Mouse (Mus musculus) midbrain, embryonic 11.5 days (tissue): ENCODE measurements around the gene Anapc4. TPM values are rescaled to one million over a fixed set of nuclear protein-coding genes. Genes with fewer than 3 reads are reported as not detected.
A peak's percentile ranks its signal among the peaks of the same experiment; 100 is the strongest.

Experiments used
- ATAC-seq: fragments of 200-750 bp; cut with Nextera tagmentation; 2 replicates; pipeline ENCODE4 v1.8.0; 2017; ENCODE audit warnings: moderate TSS enrichment, moderate library complexity; ENCODE audit not compliant: low FRiP score
- DNase-seq: peaks from one replicate; pipeline ENCODE4 v3.0.0; 2015; ENCODE audit warnings: low spot score; ENCODE audit errors: missing footprints
- H3K27ac ChIP-seq: fragments of 300-500 bp; sonication (generic); 2 replicates; pipeline ENCODE4 v1.5.1; 2014; ENCODE audit warnings: low read depth, low read length
- H3K27me3 ChIP-seq: fragments of 300-500 bp; sonication (generic); 2 replicates; pipeline ENCODE4 v1.6.1; 2014; ENCODE audit warnings: mild to moderate bottlenecking, low read length, moderate library complexity, mixed read lengths; ENCODE audit not compliant: control insufficient read depth, insufficient read depth
- H3K36me3 ChIP-seq: fragments of 300-500 bp; sonication (generic); 2 replicates; pipeline ENCODE4 v1.6.1; 2014; ENCODE audit warnings: mild to moderate bottlenecking, low read length, moderate library complexity, mixed read lengths; ENCODE audit not compliant: control insufficient read depth, insufficient read depth
- H3K4me1 ChIP-seq: fragments of 300-500 bp; sonication (generic); 2 replicates; pipeline ENCODE4 v1.6.1; 2014; ENCODE audit warnings: low read length; ENCODE audit not compliant: control insufficient read depth, insufficient read depth
- H3K4me2 ChIP-seq: fragments of 300-500 bp; sonication (generic); 2 replicates; pipeline ENCODE4 v1.6.1; 2014; ENCODE audit warnings: mild to moderate bottlenecking, moderate library complexity
- H3K4me3 ChIP-seq: fragments of 300-500 bp; sonication (generic); 2 replicates; pipeline ENCODE4 v1.5.1; 2014; ENCODE audit warnings: low read depth, low read length
- H3K9ac ChIP-seq: fragments of 300-500 bp; sonication (generic); 2 replicates; pipeline ENCODE4 v1.6.1; 2014; ENCODE audit warnings: low read length
- H3K9me3 ChIP-seq: fragments of 300-500 bp; sonication (generic); 2 replicates; pipeline ENCODE4 v1.6.1; 2016; ENCODE audit warnings: low read length; ENCODE audit not compliant: control insufficient read depth
- WGBS: fragments of 180-500 bp; shearing (Covaris S2); extraction: QIAGEN DNeasy Blood & Tissue Kit; methylation state at CpG from one replicate; pipeline ENCODE4 v1.1.7; 2014; 5-methylcytosine and 5-hydroxymethylcytosine counted together
- polyA plus RNA-seq: library from polyadenylated mRNA; unstranded; fragments of >200 nt; fragmentation: Nextera tagmentation; extraction: Ambion mirVana; gene quantifications from 2 replicates; pipeline ENCODE4 v1.2.1, GENCODE M21; 2014

Gene Anapc4
- 133 and 141 TPM in 2 replicates for polyA plus RNA-seq

DNA sequence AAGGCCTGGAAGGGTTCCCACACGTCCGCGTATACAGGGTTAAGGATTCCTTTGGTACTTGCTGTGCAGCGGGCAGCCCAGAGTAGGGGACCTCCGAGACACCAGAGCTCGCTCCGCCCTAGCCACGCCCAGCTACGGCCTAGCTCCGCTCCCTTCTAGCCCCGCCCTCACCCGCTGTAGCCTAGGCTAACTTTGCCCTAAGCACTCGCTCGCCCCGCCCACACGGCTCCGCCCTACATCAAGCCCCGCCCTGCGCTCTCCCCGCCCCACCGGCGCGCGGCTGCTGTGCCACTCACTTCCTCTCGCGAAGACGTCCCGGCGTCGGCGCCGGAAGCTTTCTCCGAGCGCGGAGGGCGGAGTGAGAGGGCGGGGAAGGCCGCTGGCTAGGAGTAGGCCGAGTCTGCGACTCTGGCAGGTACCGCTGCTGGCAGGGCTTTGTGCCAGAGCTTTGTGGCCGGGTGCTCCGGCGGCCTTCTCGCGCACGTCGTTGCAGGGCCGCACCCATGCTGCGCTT is at the start of gene Anapc4:
Gene Anapc4 (plus strand): TSS at position 252 of the 514 bp plus-strand sequence.
- peak within 1 kb of the TSS; percentile 86 for H3K4me2 ChIP-seq
- ATAC-seq (peak; percentile 100), DNase-seq (peak; percentile 100)
- H3K9me3 ChIP-seq = no peaks in the 10 kb centered on the region
- no peaks in the 10 kb centered on the region for H3K27me3 ChIP-seq
- H3K9ac ChIP-seq = peak within 1 kb of the TSS; percentile 93
- H3K36me3 ChIP-seq = no peaks in the 10 kb centered on the region; the same call in 1 of the 2 replicates
- H3K4me1 ChIP-seq = peaks cover 4% of the 10 kb centered on the region; the same call in 1 of the 2 replicates
- peak within 1 kb of the TSS; percentile 76 for H3K4me3 ChIP-seq
- WGBS = under 1% methylated on average over 48 of the region's 50 CpGs
- peak within 1 kb of the TSS; percentile 68 for H3K27ac ChIP-seq

DNA sequence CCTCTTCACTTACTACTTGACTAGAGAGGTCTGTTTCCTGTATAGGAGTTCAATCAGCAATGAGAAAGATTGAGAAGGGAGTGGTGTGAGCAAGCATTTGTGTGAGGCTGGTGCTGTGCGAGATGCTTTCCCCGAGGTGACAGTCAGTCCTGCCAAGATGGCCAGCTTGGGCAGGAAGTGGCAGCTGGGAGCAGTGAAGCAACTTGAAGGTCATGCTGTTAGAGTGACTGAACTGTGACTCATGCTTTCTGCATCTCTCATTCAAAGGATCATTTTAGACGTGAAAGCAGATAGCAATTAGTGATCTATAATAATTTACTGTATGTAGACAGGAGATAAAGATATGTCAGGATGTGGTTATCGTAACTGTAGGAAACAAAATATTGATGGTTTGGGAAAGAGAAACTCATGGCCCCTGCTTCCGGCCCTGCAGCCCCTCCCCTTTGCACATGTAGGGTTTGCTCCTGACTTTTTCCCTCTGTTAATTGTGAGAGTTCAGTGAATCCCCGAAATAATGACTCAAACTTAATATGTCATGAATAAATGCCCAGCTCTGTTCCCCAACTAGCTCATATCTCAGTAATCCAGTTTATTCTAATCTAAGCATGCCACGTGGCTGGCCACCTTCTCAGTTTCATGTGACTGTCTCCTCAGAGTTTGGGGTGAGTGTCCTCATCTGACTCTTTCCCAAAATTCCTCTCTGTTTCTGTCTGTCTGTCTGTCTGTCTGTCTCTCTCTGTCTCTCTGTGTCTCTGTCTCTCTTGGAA is 47.1 kb upstream of the Anapc4 start:
- DNase-seq (no peak), ATAC-seq (no peak)
- no peaks in the 10 kb centered on the region for H3K36me3 ChIP-seq
- no peak overlapping the region for H3K4me2 ChIP-seq
- no peak overlapping the region for H3K9ac ChIP-seq
- H3K4me1 ChIP-seq = no peaks in the 10 kb centered on the region
- no peaks in the 10 kb centered on the region for H3K9me3 ChIP-seq
- no peak overlapping the region for H3K27ac ChIP-seq
- H3K27me3 ChIP-seq = no peaks in the 10 kb centered on the region
- 90% methylated on average over 7 of the region's 7 CpGs for WGBS
- no peak overlapping the region for H3K4me3 ChIP-seq

DNA sequence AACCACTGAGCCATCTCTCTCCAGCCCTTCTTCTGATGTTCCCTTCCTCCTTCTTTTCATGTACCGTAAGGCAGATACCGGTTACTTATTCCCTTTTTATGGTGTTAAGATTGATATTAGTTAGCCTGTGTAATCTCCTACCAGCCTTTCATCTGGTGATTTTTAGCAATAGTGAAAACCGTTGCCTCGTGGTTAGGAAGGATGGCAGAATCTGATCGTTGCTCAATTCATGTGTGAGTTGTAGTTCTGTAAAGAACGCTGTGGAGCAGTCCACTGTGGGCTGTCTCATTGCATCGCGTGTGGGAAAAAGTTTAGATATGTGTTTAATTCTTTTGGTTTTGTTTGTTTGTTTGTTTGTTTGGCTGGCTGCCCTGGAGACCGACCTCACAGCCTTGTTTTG is 40.6 kb upstream of the Anapc4 start:
- no peak overlapping the region for H3K4me2 ChIP-seq
- H3K4me3 ChIP-seq = no peak overlapping the region
- no peak for ATAC-seq
- H3K9ac ChIP-seq = no peak overlapping the region
- WGBS = 95% methylated on average over 9 of the region's 9 CpGs
- no peaks in the 10 kb centered on the region for H3K27me3 ChIP-seq
- H3K4me1 ChIP-seq = no peaks in the 10 kb centered on the region
- no peak overlapping the region for H3K27ac ChIP-seq
- no peak for DNase-seq
- no peaks in the 10 kb centered on the region for H3K9me3 ChIP-seq
- H3K36me3 ChIP-seq = no peaks in the 10 kb centered on the region; the same call in 1 of the 2 replicates

DNA sequence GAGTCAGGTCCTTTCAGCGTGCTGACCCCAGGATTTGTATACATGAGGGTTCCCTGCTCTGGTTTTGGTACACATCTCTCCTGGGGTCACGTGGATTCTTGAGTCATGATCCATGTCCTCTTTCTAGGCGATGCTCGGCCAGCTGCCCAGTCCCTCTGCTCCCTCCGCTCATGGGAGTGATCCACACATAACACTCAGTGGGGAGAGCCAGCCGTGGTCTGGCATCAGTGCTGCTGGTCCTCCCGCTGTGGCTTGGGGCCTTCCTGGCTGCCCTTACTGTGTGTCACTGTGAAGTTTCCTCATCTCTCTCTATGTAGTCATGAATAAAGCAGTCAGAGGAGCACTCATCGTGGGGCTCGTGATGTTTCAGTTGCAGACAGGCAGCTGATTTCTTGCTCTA is 39.7 kb upstream of the Anapc4 start:
- no peak for ATAC-seq

DNA sequence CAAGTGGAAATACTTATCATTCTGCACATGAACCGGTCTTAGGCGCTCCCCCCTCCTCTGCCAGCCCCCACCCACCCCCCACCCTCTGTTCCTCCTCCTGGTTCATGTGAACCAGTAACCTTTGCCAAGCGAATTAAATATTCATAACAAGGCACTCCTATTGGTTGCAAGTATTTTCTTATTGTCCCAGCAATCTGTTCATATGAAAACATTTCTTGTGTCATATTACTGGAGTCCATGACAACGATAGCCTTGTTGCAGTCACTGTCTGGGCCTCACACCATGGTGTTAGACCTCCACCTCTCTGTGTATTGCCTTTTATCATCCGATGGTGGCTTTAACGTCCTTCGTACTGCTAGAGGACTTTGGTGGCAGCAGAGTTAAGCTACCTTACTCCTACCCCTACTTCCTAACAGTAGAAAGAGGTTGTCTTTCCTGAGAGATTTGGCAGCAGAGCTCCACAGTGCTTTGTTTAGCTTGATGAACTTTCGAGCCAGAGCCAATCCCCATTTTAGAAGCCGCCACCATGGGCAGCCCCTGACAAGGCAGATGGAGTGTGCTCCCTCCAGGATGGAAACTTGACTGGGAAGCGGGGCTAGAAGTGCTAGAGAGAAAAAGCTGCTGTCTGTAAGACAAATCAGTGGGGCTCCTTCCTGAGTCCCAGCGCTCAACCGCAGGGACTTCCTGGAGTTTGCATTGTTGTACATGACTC is 34.4 kb upstream of the Anapc4 start:
- no peak overlapping the region for H3K27ac ChIP-seq
- no peak for DNase-seq
- H3K9ac ChIP-seq = no peak overlapping the region
- ATAC-seq = no peak
- H3K36me3 ChIP-seq = no peaks in the 10 kb centered on the region; the same call in 1 of the 2 replicates
- no peak overlapping the region for H3K4me2 ChIP-seq
- no peaks in the 10 kb centered on the region for H3K4me1 ChIP-seq
- no peaks in the 10 kb centered on the region for H3K9me3 ChIP-seq
- WGBS = 92% methylated on average over 12 of the region's 12 CpGs
- H3K27me3 ChIP-seq = no peaks in the 10 kb centered on the region
- no peak overlapping the region for H3K4me3 ChIP-seq

More for the DNA sequence above, 39.7 kb upstream of the Anapc4 start:
- H3K9me3 ChIP-seq = no peaks in the 10 kb centered on the region
- H3K36me3 ChIP-seq = no peaks in the 10 kb centered on the region; the same call in 1 of the 2 replicates
- DNase-seq = no peak
- no peak overlapping the region for H3K27ac ChIP-seq
- whole genome bisulfite sequencing = 91% methylated on average over 9 of the region's 9 CpGs
- no peak overlapping the region for H3K4me3 ChIP-seq
- no peaks in the 10 kb centered on the region for H3K4me1 ChIP-seq
- H3K4me2 ChIP-seq = no peak overlapping the region
- H3K9ac ChIP-seq = no peak overlapping the region
- no peaks in the 10 kb centered on the region for H3K27me3 ChIP-seq

DNA sequence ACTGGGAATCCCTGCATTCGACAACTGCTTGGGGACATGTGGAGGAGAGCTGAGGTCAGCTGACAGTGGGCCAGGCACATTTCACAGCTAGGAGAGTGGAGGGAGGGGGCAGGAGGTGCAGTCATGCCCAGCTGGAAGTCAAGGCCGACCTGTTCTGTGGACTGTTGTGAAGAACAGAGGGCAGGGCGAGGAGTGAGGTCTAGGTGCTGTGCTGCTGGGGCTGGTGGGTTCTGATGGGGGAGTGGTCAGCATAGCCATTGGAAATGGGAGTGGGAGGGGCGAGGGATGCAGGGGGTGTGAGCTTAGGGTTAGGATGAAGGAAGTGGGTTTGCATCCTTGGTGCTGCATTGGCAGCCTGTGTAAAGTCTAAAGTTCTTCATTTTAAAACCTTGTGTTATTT is 28.0 kb upstream of the Anapc4 start:
- Histone ChIP-seq H3K9me3 (no peaks in the 10 kb centered on the region), H3K27ac (no peak overlapping the region), H3K4me2 (no peak overlapping the region), H3K4me3 (no peak overlapping the region), H3K36me3 (no peaks in the 10 kb centered on the region), H3K9ac (no peak overlapping the region), H3K4me1 (no peaks in the 10 kb centered on the region), H3K27me3 (no peaks in the 10 kb centered on the region)
- WGBS = 81% methylated on average over 4 of the region's 4 CpGs
- no peak for DNase-seq
- no peak for ATAC-seq

DNA sequence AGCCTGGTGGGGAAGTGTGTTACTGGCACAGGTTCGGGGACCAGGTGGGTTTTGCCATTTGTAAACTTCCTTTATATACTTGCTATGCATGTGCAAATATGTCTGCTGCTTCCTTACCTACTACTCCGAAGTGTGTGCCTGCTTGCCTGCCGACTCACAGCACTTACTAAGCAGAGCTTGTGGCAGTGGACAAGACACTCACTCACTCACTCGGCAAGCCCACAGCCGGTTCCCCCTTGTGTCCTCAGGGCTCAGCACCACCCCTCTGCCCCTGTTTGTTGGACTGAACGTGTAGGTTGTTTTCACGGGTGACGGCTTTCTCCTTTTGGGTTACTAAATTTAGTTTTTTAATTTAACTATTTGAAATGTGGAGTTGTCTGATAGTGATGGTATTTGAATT is 27.5 kb upstream of the Anapc4 start:
- Histone ChIP-seq H3K9me3 (no peaks in the 10 kb centered on the region), H3K4me2 (no peak overlapping the region), H3K4me3 (no peak overlapping the region), H3K4me1 (no peaks in the 10 kb centered on the region), H3K27me3 (no peaks in the 10 kb centered on the region), H3K27ac (no peak overlapping the region), H3K36me3 (no peaks in the 10 kb centered on the region), H3K9ac (no peak overlapping the region)
- WGBS = 92% methylated on average over 8 of the region's 8 CpGs
- DNase-seq (no peak), ATAC-seq (no peak)

DNA sequence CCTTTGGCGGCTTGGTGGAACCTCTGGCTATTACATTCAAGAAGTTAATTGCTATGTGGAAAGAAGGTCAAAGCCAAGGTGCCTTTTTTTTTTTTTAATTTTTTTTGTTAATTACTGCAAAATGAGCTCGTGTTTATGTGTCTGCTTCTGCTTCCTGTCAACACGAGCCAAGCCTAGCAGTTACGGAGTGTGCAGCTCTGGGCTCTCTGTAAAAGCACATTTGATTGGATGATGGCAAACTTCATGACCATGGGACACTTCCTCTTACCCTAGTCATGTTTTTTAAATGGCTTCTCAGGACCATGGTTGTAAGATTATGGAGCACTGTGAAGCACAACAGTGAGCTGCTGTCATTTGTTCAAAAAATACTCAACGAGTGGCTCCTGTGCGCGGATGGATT is 26.8 kb upstream of the Anapc4 start:
- no peak for ATAC-seq
- no peaks in the 10 kb centered on the region for H3K36me3 ChIP-seq
- WGBS = 94% methylated on average over 7 of the region's 7 CpGs

DNA sequence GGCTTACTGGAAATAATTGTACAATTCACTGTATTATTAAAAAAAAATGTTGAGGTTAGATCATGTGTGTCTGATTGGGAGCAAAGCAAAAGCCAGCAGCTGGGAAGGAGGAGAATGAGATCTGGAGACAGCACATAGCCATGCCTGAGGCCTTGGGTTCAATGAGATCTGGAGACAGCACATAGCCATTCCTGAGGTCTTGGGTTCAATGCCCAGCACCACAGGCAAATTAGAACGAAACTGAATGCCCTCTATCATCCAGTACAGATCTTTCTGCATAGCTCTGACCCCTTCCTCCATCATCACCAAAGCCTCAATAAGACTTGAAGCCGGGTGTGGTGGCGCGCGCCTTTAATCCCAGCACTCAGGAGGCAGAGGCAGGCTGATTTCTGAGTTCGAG is 23.4 kb upstream of the Anapc4 start:
- Histone ChIP-seq H3K9me3 (no peaks in the 10 kb centered on the region), H3K4me1 (no peaks in the 10 kb centered on the region), H3K27me3 (no peaks in the 10 kb centered on the region), H3K9ac (no peak overlapping the region), H3K4me2 (no peak overlapping the region), H3K36me3 (no peaks in the 10 kb centered on the region), H3K4me3 (no peak overlapping the region), H3K27ac (no peak overlapping the region)
- no peak for DNase-seq
- ATAC-seq = no peak
- 95% methylated on average over 6 of the region's 6 CpGs for WGBS

More for the DNA sequence above, 26.8 kb upstream of the Anapc4 start:
- Histone ChIP-seq H3K4me1 (no peaks in the 10 kb centered on the region), H3K27me3 (no peaks in the 10 kb centered on the region), H3K4me2 (no peak overlapping the region), H3K9ac (no peak overlapping the region), H3K4me3 (no peak overlapping the region), H3K9me3 (no peaks in the 10 kb centered on the region), H3K27ac (no peak overlapping the region)
- no peak for DNase-seq
